Mouse (Mus musculus) intestine, postnatal 0 days (tissue): ENCODE results near the gene Gm10964. TPM values are rescaled to one million over a fixed set of nuclear protein-coding genes. Genes with fewer than 3 reads are reported as not detected.

ENCODE experiments used
- ATAC-seq: fragments of 200-750 bp; cut with Nextera tagmentation; 2 replicates; pipeline ENCODE4 v1.8.0; 2017; ENCODE audit warnings: mild to moderate bottlenecking, moderate TSS enrichment, moderate library complexity
- H3K27ac ChIP-seq: fragments of 300-500 bp; sonication (generic); 2 replicates; pipeline ENCODE4 v1.5.1; 2014; ENCODE audit warnings: mild to moderate bottlenecking, low read depth, low read length, moderate library complexity
- H3K27me3 ChIP-seq: fragments of 300-500 bp; sonication (generic); replicated peaks from 2 replicates; pipeline ENCODE4 v1.6.1; 2014; ENCODE audit warnings: low read length, mixed read lengths; ENCODE audit not compliant: control insufficient read depth, insufficient read depth
- H3K36me3 ChIP-seq: fragments of 300-500 bp; sonication (generic); 2 replicates; pipeline ENCODE4 v1.6.1; 2014; ENCODE audit warnings: mild to moderate bottlenecking, moderate library complexity; ENCODE audit not compliant: control insufficient read depth, insufficient read depth
- H3K4me1 ChIP-seq: fragments of 300-500 bp; sonication (generic); replicated peaks from 2 replicates; pipeline ENCODE4 v1.6.1; 2014; ENCODE audit warnings: antibody characterized with exemption, low read length, mixed read lengths; ENCODE audit not compliant: control insufficient read depth, insufficient read depth
- H3K4me2 ChIP-seq: fragments of 300-500 bp; sonication (generic); replicated peaks from 2 replicates; pipeline ENCODE4 v1.6.1; 2014; ENCODE audit warnings: low read depth, mild to moderate bottlenecking, moderate library complexity
- H3K4me3 ChIP-seq: fragments of 300-500 bp; sonication (generic); 2 replicates; pipeline ENCODE4 v1.5.1; 2014; ENCODE audit warnings: low read depth, low read length
- H3K9ac ChIP-seq: fragments of 300-500 bp; sonication (generic); 2 replicates; pipeline ENCODE4 v1.6.1; 2014; ENCODE audit warnings: mild to moderate bottlenecking, low read depth, low read length
- H3K9me3 ChIP-seq: fragments of 300-500 bp; sonication (generic); 2 replicates; pipeline ENCODE4 v1.6.1; 2016; ENCODE audit warnings: mixed run types; ENCODE audit not compliant: control insufficient read depth
- CTCF ChIP-seq: sonication (generic); IDR thresholded peaks from 2 replicates; pipeline ENCODE4 v1.5.1; 2016; ENCODE audit warnings: low read depth, mild to moderate bottlenecking, control low read depth, antibody characterized with exemption, moderate library complexity
- WGBS: fragments of 180-500 bp; shearing (Covaris S2); extraction: QIAGEN DNeasy Blood & Tissue Kit; methylation state at CpG from one replicate; pipeline ENCODE4 v1.1.7; 2014; 5-methylcytosine and 5-hydroxymethylcytosine counted together
- polyA plus RNA-seq: library from polyadenylated mRNA; unstranded; fragments of >200 nt; fragmentation: Nextera tagmentation; extraction: Ambion mirVana; gene quantifications from 2 replicates; pipeline ENCODE4 v1.2.1, GENCODE M21; 2015

Gm10964 gene
- polyA plus RNA-seq, 1 experiment from 2014 or later: not detected

DNA sequence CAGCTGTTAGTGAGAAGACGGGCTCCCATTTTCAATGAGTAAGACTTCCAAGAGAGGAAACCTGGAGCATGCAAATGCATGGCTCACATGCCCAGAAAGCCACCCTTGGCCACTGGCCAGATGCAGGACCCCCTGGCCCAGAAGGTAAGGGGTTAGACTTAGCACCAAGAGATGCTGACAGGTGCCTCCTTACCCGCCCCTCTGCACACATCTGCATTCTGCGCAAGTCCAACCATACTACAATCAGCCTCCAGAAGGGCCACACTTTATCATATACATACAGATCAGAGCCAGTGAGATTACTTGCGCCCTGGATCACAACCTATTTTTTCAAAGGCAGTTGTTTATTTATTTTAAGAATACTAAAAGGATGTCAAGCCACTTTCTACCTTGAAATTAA is 20.4 kb upstream of the Gm10964 start:
- H3K27me3 ChIP-seq: no peaks in the 10 kb centered on the region
- 91% methylated on average over 4 of the region's 4 CpGs for WGBS
- no peak overlapping the region for H3K4me3 ChIP-seq
- no peaks in the 10 kb centered on the region for H3K36me3 ChIP-seq
- no peak overlapping the region for H3K27ac ChIP-seq
- H3K4me1 ChIP-seq: no peaks in the 10 kb centered on the region
- H3K9ac ChIP-seq: no peak overlapping the region
- no peaks in the 10 kb centered on the region for H3K9me3 ChIP-seq
- TF ChIP-seq CTCF: no peak
- no peak for ATAC-seq
- no peak overlapping the region for H3K4me2 ChIP-seq

DNA sequence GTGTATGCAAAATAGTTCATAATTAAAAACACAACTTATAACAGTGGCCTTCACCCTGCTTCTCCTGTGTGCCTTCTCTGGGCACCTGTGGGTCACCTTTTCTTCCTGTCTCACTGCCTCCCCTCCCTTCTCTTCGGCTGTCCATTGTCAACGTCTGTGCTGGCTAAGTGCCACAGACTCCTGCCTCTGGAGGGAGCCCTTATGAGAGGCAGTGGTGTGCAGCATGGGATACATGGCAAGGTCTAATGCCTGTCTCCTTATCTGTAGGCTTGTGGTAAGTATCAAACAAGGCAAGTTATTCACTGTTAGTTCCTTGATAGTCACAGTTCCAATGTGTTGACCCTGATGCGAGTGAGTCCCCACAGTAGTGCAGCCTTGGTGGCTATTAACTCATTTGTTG is 15.0 kb upstream of the Gm10964 start:
- Histone ChIP-seq H3K36me3 (no peaks in the 10 kb centered on the region), H3K4me3 (no peak overlapping the region), H3K27me3 (no peaks in the 10 kb centered on the region), H3K9ac (no peak overlapping the region), H3K9me3 (no peaks in the 10 kb centered on the region), H3K4me1 (no peaks in the 10 kb centered on the region), H3K4me2 (no peak overlapping the region), H3K27ac (no peak overlapping the region)
- peak; percentile 42 for TF ChIP-seq CTCF
- no peak for ATAC-seq
- WGBS: 52% methylated on average over 3 of the region's 3 CpGs

DNA sequence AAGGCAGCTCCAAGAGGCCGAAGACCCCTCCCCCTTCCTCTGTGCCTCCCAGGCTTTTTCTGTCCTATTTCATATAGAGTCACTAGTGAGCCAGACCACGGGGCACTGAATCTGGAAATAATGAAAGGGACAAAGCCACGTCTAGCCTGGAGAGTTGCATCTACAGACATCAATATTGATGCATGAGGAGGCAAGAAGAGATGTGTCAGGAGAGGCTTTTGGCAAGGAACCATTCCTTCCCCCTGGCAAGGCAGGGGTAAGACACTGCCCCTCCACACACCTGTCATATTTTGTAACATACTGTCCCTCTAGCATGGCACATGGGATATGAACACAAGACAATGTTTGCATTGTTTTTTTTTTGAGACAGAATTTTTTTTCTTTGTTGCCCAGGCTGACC is 12.5 kb upstream of the Gm10964 start:
- no peak overlapping the region for H3K4me3 ChIP-seq
- no peak overlapping the region for H3K27ac ChIP-seq
- no peak overlapping the region for H3K4me2 ChIP-seq
- no peaks in the 10 kb centered on the region for H3K27me3 ChIP-seq
- H3K36me3 ChIP-seq: no peaks in the 10 kb centered on the region
- no peak for ATAC-seq
- H3K9me3 ChIP-seq: no peaks in the 10 kb centered on the region
- no peak for TF ChIP-seq CTCF
- no peaks in the 10 kb centered on the region for H3K4me1 ChIP-seq
- WGBS: 56% methylated on average over 3 of the region's 3 CpGs
- H3K9ac ChIP-seq: no peak overlapping the region

DNA sequence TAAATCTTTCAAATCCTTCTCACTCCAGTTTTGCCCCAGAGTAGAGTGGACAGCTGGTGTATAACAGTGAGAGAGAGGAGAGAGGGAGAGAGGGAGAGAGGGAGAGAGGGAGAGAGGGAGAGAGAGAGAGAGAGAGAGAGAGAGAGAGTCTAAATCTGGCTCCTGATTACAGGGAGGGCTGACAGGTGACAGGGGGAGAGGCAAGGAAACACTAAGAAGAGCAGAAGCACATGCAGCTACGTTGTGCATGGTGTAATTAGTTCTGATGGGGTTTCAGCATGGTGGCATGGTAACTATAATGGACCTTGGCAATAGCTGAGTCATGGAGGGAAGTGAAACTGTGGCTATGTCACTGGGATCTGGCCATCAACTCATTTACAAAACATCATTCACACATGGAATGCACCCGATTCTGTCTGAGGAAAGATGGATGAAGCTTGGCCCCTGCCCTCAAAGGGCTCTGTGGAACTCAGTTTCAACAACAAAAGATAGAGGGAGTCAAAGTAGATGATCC is 11.3 kb upstream of the Gm10964 start:
- no peak for TF ChIP-seq CTCF
- Histone ChIP-seq H3K4me3 (no peak overlapping the region), H3K36me3 (no peaks in the 10 kb centered on the region), H3K9me3 (no peaks in the 10 kb centered on the region), H3K4me2 (no peak overlapping the region), H3K4me1 (no peaks in the 10 kb centered on the region), H3K9ac (no peak overlapping the region), H3K27ac (no peak overlapping the region), H3K27me3 (no peaks in the 10 kb centered on the region)
- ATAC-seq: no peak
- 36% methylated on average over 2 of the region's 2 CpGs for WGBS

DNA sequence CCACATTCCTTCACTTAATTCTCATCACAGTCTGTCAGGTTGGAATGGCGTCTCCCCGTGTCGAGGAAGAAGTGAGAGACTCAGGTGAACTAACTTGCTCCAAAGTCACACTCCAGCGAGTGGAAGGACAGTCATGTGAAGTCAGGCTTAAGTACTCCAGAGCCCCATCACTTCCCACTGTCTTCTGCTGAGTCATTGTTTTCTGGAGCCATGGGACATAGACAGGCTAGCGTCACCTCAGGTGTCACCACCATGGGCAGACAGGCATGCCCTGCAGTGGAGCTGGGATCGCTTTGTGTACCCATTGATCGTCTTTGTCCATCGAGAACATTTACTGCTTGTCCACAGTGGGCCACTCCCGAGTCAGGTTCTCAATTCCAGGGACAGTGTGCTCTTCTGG is 9.3 kb upstream of the Gm10964 start:
- no peak overlapping the region for H3K27ac ChIP-seq
- WGBS: 83% methylated on average over 9 of the region's 9 CpGs
- ATAC-seq: no peak

DNA sequence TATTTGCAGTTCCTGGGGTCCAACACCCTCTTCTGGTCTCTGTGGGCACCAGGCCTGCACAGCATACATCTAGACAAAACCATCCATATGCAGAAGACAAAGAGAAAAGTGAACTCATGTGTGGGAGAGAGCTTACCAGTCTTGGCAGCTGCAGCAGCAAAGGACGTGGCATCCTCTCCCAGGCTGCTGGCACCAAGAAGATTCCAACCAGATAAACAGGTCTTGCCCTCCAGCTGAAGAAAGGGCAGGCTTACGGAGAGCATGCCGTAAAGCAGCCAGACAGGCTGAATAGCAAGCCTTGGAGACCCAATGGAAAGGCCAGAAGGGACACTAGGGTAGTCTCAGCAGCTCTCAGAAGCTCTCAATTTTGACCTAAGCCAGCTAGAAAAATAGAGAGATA is 7.0 kb upstream of the Gm10964 start:
- no peak for ATAC-seq
- H3K4me1 ChIP-seq: no peaks in the 10 kb centered on the region
- peaks cover 6% of the 10 kb centered on the region; the same call in 1 of the 2 replicates for H3K36me3 ChIP-seq
- no peak overlapping the region for H3K4me3 ChIP-seq
- TF ChIP-seq CTCF: no peak
- H3K4me2 ChIP-seq: no peak overlapping the region
- WGBS: 89% methylated on average over 3 of the region's 3 CpGs
- no peaks in the 10 kb centered on the region for H3K9me3 ChIP-seq
- no peaks in the 10 kb centered on the region for H3K27me3 ChIP-seq
- no peak overlapping the region for H3K27ac ChIP-seq
- H3K9ac ChIP-seq: no peak overlapping the region

More for the DNA sequence above, 9.3 kb upstream of the Gm10964 start:
- no peaks in the 10 kb centered on the region for H3K36me3 ChIP-seq
- H3K4me2 ChIP-seq: no peak overlapping the region
- no peaks in the 10 kb centered on the region for H3K4me1 ChIP-seq
- no peak overlapping the region for H3K4me3 ChIP-seq
- TF ChIP-seq CTCF: no peak
- H3K9me3 ChIP-seq: no peaks in the 10 kb centered on the region
- no peak overlapping the region for H3K9ac ChIP-seq
- no peaks in the 10 kb centered on the region for H3K27me3 ChIP-seq

DNA sequence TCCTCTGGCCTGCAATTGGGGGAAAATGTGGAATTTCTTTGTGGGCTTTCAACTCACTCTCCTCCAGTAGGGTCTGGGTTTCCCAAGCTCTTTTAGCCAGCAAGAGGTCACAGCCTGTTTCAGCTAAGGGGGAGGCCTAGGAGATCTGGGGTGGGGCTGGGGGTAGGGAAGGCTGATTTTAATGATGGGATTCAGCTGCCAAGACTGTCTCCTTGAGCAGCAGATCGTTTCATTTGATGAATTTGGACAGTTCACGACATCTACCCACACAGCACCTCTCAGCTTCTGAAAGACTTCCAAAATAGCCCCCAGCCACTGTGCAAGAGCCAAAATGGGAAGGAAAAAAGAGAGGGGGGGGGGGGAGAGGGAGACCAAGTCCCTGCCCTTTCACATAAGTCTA is 6.0 kb upstream of the Gm10964 start:
- no peaks in the 10 kb centered on the region for H3K4me1 ChIP-seq
- peaks cover 6% of the 10 kb centered on the region; the same call in 1 of the 2 replicates for H3K36me3 ChIP-seq
- H3K9ac ChIP-seq: no peak overlapping the region
- H3K9me3 ChIP-seq: no peaks in the 10 kb centered on the region
- TF ChIP-seq CTCF: no peak
- no peak overlapping the region for H3K27ac ChIP-seq
- 43% methylated on average over 2 of the region's 2 CpGs for whole genome bisulfite sequencing
- no peak for ATAC-seq
- H3K4me3 ChIP-seq: no peak overlapping the region
- no peaks in the 10 kb centered on the region for H3K27me3 ChIP-seq
- no peak overlapping the region for H3K4me2 ChIP-seq
